Mouse (Mus musculus) liver, embryonic 14 days (tissue): Measurements from ENCODE around the gene Atp11b. TPM values are rescaled to one million over a fixed set of nuclear protein-coding genes. Genes with fewer than 3 reads are reported as not detected.

Experiments used
- polyA plus RNA-seq: library from polyadenylated mRNA; depleted of rRNA; stranded (reverse); fragments of >200 nt; gene quantifications from 2 replicates; pipeline ENCODE4 v1.2.3, GENCODE M21; 2012; rRNA removed

Atp11b gene
- polyA plus RNA-seq, result 14.0 and 16.0 TPM in 2 replicates

DNA sequence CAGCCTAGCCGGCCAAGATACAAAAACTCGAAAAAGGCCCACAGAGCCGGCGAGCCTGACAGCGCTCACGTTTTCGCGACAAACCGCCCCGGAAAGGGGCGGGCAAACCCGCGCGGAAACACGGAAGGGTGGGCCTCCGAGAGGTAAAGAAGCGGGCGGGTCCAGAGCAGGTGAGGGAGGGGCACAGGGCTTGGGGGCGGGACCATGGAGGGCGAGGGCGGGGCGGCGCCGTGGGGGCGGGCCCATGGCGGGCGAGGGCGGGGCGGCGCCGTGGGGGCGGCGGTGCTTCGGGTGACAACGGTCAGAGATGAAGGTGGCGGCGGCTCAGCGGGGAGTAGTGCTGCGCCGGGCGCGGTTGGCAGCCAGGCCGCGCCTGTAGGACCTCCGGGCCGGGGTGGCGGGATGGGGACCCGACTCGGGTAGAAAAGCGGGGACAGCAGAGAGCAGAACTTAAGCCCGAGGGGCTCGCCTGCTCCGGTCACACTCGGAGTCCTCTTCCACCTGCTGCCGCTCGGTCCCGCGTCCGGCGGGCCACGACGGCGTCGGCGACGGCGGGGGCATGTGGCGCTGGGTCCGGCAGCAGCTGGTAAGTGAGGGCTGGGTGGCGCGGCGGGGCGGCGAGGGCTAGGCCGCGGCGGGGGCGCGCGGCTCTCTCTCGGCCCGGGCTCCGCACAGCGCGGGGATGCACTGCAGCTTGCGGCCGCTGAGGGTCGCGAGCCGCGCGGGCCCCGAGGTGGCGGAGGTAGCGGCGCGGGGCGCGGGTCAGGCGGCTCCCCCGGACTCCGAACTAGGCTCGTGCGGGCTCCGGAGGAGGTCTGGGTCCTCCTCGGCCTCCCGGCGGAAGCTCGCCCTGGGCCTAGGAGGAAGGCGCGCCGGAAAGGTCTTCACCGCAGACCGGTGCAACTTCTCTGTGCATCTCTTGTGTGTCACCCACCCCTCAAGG is at the start of gene Atp11b:
TSS of gene Atp11b (plus strand) at position 282 of the 943 bp plus-strand sequence.

Other genes with a start within 250 kb of the Atp11b start
- 31.5 and 37.4 TPM in 2 replicates for gene Dcun1d1, start 183.3 kb downstream of the Atp11b start, polyA plus RNA-seq
- gene Mccc1, start 246.6 kb downstream of the Atp11b start, polyA plus RNA-seq, result 8.1 and 9.2 TPM in 2 replicates